Mouse (Mus musculus) MEL (cell line): ENCODE results near the gene Rhpn2. TPM values are rescaled to one million over a fixed set of nuclear protein-coding genes. Genes with fewer than 3 reads are reported as not detected.

ENCODE experiments used
- DNase-seq: peaks from one replicate; pipeline ENCODE4 v3.0.0; 2011; ENCODE audit warnings: low read depth, low spot score
- H3K27ac ChIP-seq: 2 replicates; pipeline ENCODE4 v1.5.1; 2012; ENCODE audit warnings: low read depth, mild to moderate bottlenecking, control low read depth, low read length, moderate library complexity; ENCODE audit not compliant: control insufficient read depth
- H3K27me3 ChIP-seq, 2 experiments: fragments of 150-350 bp in 1 of 2; sonication (generic) in 1 of 2; 2 replicates each; pipeline ENCODE4 v1.6.1; 2012; ENCODE audit warnings: low read length in 2 of 2, mild to moderate bottlenecking in 2 of 2, improper control_type of control experiment in 1 of 2, moderate library complexity in 1 of 2; ENCODE audit not compliant: insufficient read depth in 2 of 2, control insufficient read depth in 1 of 2
- H3K36me3 ChIP-seq, 2 experiments: 2 replicates each; pipeline ENCODE4 v1.6.1; 2012 to 2014; ENCODE audit warnings: low read length in 2 of 2, improper control_type of control experiment in 1 of 2, inconsistent platforms in 1 of 2, mild to moderate bottlenecking in 1 of 2; ENCODE audit not compliant: insufficient read depth in 2 of 2, control insufficient read depth in 1 of 2
- H3K4me1 ChIP-seq, 2 experiments: fragments of 150-350 bp in 1 of 2; sonication (generic) in 1 of 2; 2 replicates each; pipeline ENCODE4 v1.6.1; 2012; ENCODE audit warnings: low read length in 2 of 2, improper control_type of control experiment in 1 of 2, mild to moderate bottlenecking in 1 of 2; ENCODE audit not compliant: insufficient read depth in 2 of 2, control insufficient read depth in 1 of 2
- H3K4me3 ChIP-seq, 2 experiments: fragments of 150-350 bp in 1 of 2; sonication (generic) in 1 of 2; 2 replicates each; pipeline ENCODE4 v1.5.1; 2012; ENCODE audit warnings: low read depth in 2 of 2, low read length in 2 of 2, mild to moderate bottlenecking in 2 of 2, moderate library complexity in 2 of 2, control low read depth in 1 of 2, improper control_type of control experiment in 1 of 2; ENCODE audit not compliant: control insufficient read depth in 1 of 2, insufficient read depth in 1 of 2
- H3K79me2 ChIP-seq: 2 replicates; pipeline ENCODE4 v1.6.1; 2012; ENCODE audit warnings: mild to moderate bottlenecking, low read length, moderate library complexity; ENCODE audit not compliant: control insufficient read depth, poor library complexity, insufficient read depth
- H3K9ac ChIP-seq: 2 replicates; pipeline ENCODE4 v1.6.1; 2012; ENCODE audit warnings: low read depth, mild to moderate bottlenecking, control low read depth, low read length, moderate library complexity; ENCODE audit not compliant: control insufficient read depth, poor library complexity, severe bottlenecking
- H3K9me3 ChIP-seq: fragments of 150-350 bp; sonication (generic); replicated peaks from 2 replicates; pipeline ENCODE4 v1.6.1; 2012; ENCODE audit warnings: mild to moderate bottlenecking, low read length, improper control_type of control experiment, moderate library complexity; ENCODE audit not compliant: insufficient read depth
- CHD1 ChIP-seq: IDR thresholded peaks from 2 replicates; pipeline ENCODE4 v1.6.1; 2012; ENCODE audit warnings: low read depth, mild to moderate bottlenecking, inconsistent platforms, low read length, improper control_type of control experiment
- CTCF ChIP-seq, 3 experiments: IDR thresholded peaks in 2 of 3; conservative IDR thresholded peaks in 1 of 3; 2 replicates each; pipeline ENCODE4 v1.5.1; 2011 to 2012; ENCODE audit warnings: low read length in 3 of 3, low read depth in 2 of 3, mild to moderate bottlenecking in 2 of 3, improper control_type of control experiment in 1 of 3, inconsistent platforms in 1 of 3, mixed read lengths in 1 of 3, moderate library complexity in 1 of 3; ENCODE audit not compliant: control insufficient read depth in 1 of 3, insufficient read depth in 1 of 3, poor library complexity in 1 of 3, severe bottlenecking in 1 of 3
- GABPA ChIP-seq: IDR thresholded peaks from 2 replicates; pipeline ENCODE4 v1.6.1; 2012; ENCODE audit warnings: low read depth, mild to moderate bottlenecking, inconsistent platforms, low read length, improper control_type of control experiment, moderate library complexity
- GATA1 ChIP-seq: IDR thresholded peaks from 2 replicates; pipeline ENCODE4 v1.6.1; 2011; ENCODE audit warnings: low read depth, low read length, improper control_type of control experiment
- HCFC1 ChIP-seq: IDR thresholded peaks from 2 replicates; pipeline ENCODE4 v1.6.1; 2012; ENCODE audit warnings: low read depth, mild to moderate bottlenecking, inconsistent platforms, low read length, improper control_type of control experiment, moderate library complexity
- KAT2A ChIP-seq: conservative IDR thresholded peaks from 2 replicates; pipeline ENCODE4 v1.6.1; 2012; ENCODE audit warnings: low read depth, low read length, improper control_type of control experiment, inconsistent platforms
- MAFK ChIP-seq: IDR thresholded peaks from 2 replicates; pipeline ENCODE4 v1.6.1; 2011; ENCODE audit warnings: low read depth, mild to moderate bottlenecking, low read length, improper control_type of control experiment, borderline replicate concordance
- MEF2A ChIP-seq: IDR thresholded peaks from 2 replicates; pipeline ENCODE4 v1.6.1; 2014; ENCODE audit warnings: low read depth, mild to moderate bottlenecking, inconsistent platforms, low read length, improper control_type of control experiment; ENCODE audit not compliant: poor library complexity, insufficient replicate concordance, severe bottlenecking; ENCODE audit errors: extremely low read depth
- MXI1 ChIP-seq: IDR thresholded peaks from 2 replicates; pipeline ENCODE4 v1.6.1; 2011; ENCODE audit warnings: mild to moderate bottlenecking, low read depth, low read length, improper control_type of control experiment
- MYC ChIP-seq: IDR thresholded peaks from 2 replicates; pipeline ENCODE4 v1.6.1; 2011; ENCODE audit warnings: low read depth, mild to moderate bottlenecking, low read length, improper control_type of control experiment, moderate library complexity
- NRF1 ChIP-seq: IDR thresholded peaks from 2 replicates; pipeline ENCODE4 v1.6.1; 2014; ENCODE audit warnings: low read depth, mild to moderate bottlenecking, inconsistent platforms, low read length, improper control_type of control experiment, moderate library complexity; ENCODE audit not compliant: poor library complexity, insufficient read depth, severe bottlenecking
- POLR2A ChIP-seq, 2 experiments: IDR thresholded peaks; 2 replicates each; pipeline ENCODE4 v1.6.1; 2011 to 2012; ENCODE audit warnings: low read length in 2 of 2, mild to moderate bottlenecking in 2 of 2, control low read depth in 1 of 2, improper control_type of control experiment in 1 of 2, low read depth in 1 of 2, moderate library complexity in 1 of 2; ENCODE audit not compliant: control insufficient read depth in 1 of 2, insufficient read depth in 1 of 2, poor library complexity in 1 of 2
- POLR2AphosphoS5 ChIP-seq: IDR thresholded peaks from 2 replicates; pipeline ENCODE4 v1.6.1; 2012; ENCODE audit warnings: low read depth, borderline replicate concordance, mild to moderate bottlenecking, inconsistent platforms, low read length, moderate library complexity, mixed read lengths
- RAD21 ChIP-seq: IDR thresholded peaks from 2 replicates; pipeline ENCODE4 v1.6.1; 2011; ENCODE audit warnings: mild to moderate bottlenecking, low read depth, low read length, improper control_type of control experiment
- RCOR1 ChIP-seq: IDR thresholded peaks from 2 replicates; pipeline ENCODE4 v1.6.1; 2012; ENCODE audit warnings: low read depth, mild to moderate bottlenecking, inconsistent platforms, low read length, improper control_type of control experiment
- SIN3A ChIP-seq: IDR thresholded peaks from 2 replicates; pipeline ENCODE4 v1.6.1; 2012; ENCODE audit warnings: low read length, improper control_type of control experiment, inconsistent platforms
- SMC3 ChIP-seq: IDR thresholded peaks from 2 replicates; pipeline ENCODE4 v1.6.1; 2011; ENCODE audit warnings: low read depth, low read length, improper control_type of control experiment
- TBP ChIP-seq: IDR thresholded peaks from 2 replicates; pipeline ENCODE4 v1.8.0; 2011; ENCODE audit warnings: low read depth, low read length, improper control_type of control experiment
- UBTF ChIP-seq: IDR thresholded peaks from 2 replicates; pipeline ENCODE4 v1.6.1; 2012; ENCODE audit warnings: low read depth, mild to moderate bottlenecking, inconsistent platforms, low read length, improper control_type of control experiment, moderate library complexity, borderline replicate concordance; ENCODE audit not compliant: insufficient read depth
- ZC3H11A ChIP-seq: IDR thresholded peaks from 2 replicates; pipeline ENCODE4 v1.6.1; 2012; ENCODE audit warnings: low read depth, mild to moderate bottlenecking, inconsistent platforms, low read length, improper control_type of control experiment
- ZKSCAN1 ChIP-seq: IDR thresholded peaks from 2 replicates; pipeline ENCODE4 v1.6.1; 2012; ENCODE audit warnings: low read depth, mild to moderate bottlenecking, inconsistent platforms, low read length, improper control_type of control experiment, moderate library complexity
- polyA plus RNA-seq, 2 experiments: library from polyadenylated mRNA; stranded (reverse) in 1 of 2; unstranded in 1 of 2; fragments of >175 nt in 1 of 2; fragments of >200 nt in 1 of 2; gene quantifications; 2 replicates each; pipeline versions ENCODE4 v1.2.1 to v1.2.4; 2012; ENCODE audit warnings: low replicate concordance in 2 of 2, low read depth in 1 of 2; ENCODE audit not compliant: insufficient read length in 2 of 2, insufficient read depth in 1 of 2, missing spikeins in 1 of 2
- total RNA-seq: library from RNA; depleted of rRNA; stranded (reverse); fragments of 300-350 nt; gene quantifications from 2 replicates; pipeline ENCODE4 v1.2.3, GENCODE M21; 2012

Gene Rhpn2
- total and polyA plus RNA-seq, 3 experiments = 0.58 to 1.2 TPM; not detected in 1

DNA sequence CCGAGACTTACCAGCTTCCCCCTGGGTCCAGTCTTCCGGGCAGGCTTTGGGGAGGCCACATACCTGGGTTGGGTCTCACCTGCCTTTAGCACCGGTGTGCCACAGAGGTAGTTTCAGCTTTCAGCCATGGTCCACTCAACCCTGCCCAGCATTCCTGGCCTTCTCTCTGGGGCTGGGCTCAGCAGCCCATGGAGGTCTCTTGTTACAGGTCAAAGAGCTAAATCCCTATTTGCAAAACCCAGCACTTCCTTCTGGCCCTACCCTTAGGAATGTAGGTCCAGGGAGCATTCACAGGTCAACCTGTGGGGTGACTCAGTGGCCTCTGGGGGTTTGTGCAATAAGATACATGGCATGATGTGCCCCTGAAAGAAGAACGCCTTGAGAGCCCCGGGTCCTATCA is 28.9 kb downstream of the Rhpn2 start:
- no peaks in the 10 kb centered on the region; a peak in 2 of 4 replicates for H3K27me3 ChIP-seq
- TF ChIP-seq SMC3 (no peak), MYC (no peak), RCOR1 (no peak), CHD1 (no peak), POLR2A (IDR thresholded peaks at IDR 0.05; ENCODE audit: control insufficient read depth in 1 of 2, insufficient read depth in 1 of 2, low read depth in 1 of 2, low read length in 2 of 2, poor library complexity in 1 of 2) (no peak)
- TF ChIP-seq, all 39 proteins: peak for 0
- no peak for DNase-seq
- Histone ChIP-seq H3K36me3 (no peaks in the 10 kb centered on the region), H3K79me2 (no peaks in the 10 kb centered on the region), H3K4me3 (no peak overlapping the region), H3K9ac (no peak overlapping the region), H3K27ac (no peak overlapping the region), H3K4me1 (no peaks in the 10 kb centered on the region), H3K9me3 (no peaks in the 10 kb centered on the region)

DNA sequence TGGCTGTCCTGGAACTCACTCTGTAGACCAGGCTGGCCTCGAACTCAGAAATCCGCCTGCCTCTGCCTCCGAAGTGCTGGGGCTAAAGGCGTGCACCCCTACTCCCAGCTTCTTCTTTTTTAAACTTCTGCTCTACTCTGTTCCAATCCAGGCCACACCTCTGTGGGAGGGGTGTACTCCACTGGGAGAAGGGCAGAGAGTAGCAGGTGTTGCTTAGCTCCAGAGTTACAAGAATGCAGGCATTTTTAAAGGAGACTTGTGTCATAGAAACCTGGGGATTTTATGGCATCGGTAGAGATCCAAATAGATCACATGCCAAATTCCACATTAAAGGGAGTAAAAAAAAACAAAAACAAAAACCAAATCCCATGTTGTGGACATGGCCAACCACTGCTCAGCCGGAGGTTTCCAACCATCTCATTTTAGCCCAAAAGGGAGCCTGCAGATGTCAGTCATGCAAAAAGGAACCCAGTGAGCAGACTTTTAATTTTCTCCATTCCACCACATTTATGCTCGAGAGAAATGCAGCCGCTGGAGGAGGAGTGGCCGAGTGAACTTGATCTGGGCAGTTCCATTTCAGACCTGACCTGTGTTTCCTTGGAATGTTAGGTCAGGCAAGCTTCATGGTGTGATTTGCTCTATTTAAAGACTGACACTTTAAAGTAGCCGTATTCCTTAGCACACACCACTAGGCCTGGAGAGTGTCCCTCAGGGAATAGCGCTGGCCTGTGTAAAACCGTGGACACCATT is 31.4 kb downstream of the Rhpn2 start:
- Histone ChIP-seq H3K27me3 (no peaks in the 10 kb centered on the region; a peak in 2 of 4 replicates), H3K79me2 (no peaks in the 10 kb centered on the region)
- TF ChIP-seq KAT2A = no peak
- no peak for TF ChIP-seq ZKSCAN1
- TF ChIP-seq NRF1 = no peak
- TF ChIP-seq ZC3H11A = no peak
- TF ChIP-seq HCFC1 = no peak
- TF ChIP-seq GATA1 = no peak
- no peak for TF ChIP-seq CTCF (IDR thresholded peaks at IDR 0.05 in 2 of 3, conservative IDR thresholded peaks at IDR 0.05 in 1 of 3; ENCODE audit: control insufficient read depth in 1 of 3, insufficient read depth in 1 of 3, low read depth in 2 of 3, low read length in 3 of 3, poor library complexity in 1 of 3, severe bottlenecking in 1 of 3)
- no peak for TF ChIP-seq TBP
- no peak for TF ChIP-seq MXI1
- no peak for TF ChIP-seq GABPA
- TF ChIP-seq MEF2A = no peak
- no peak for TF ChIP-seq SIN3A
- TF ChIP-seq MAFK = no peak
- no peak for TF ChIP-seq RAD21
- no peak for TF ChIP-seq UBTF
- no peak for TF ChIP-seq POLR2AphosphoS5
- TF ChIP-seq RCOR1 = no peak

More for the DNA sequence above, 31.4 kb downstream of the Rhpn2 start:
- DNase-seq = peak; percentile 17
- H3K9me3 ChIP-seq = no peaks in the 10 kb centered on the region
- no peaks in the 10 kb centered on the region for H3K4me1 ChIP-seq
- H3K36me3 ChIP-seq = no peaks in the 10 kb centered on the region
- H3K4me3 ChIP-seq = no peak overlapping the region
- H3K27ac ChIP-seq = no peak overlapping the region
- H3K9ac ChIP-seq = no peak overlapping the region
